Mouse (Mus musculus): Measurements from ENCODE around the gene Nlk. TPM values are rescaled to one million over a fixed set of nuclear protein-coding genes. Genes with fewer than 3 reads are reported as not detected.

The Nlk gene
- polyA plus RNA-seq, 1 experiment from 2014 or later = 16.4 TPM

DNA sequence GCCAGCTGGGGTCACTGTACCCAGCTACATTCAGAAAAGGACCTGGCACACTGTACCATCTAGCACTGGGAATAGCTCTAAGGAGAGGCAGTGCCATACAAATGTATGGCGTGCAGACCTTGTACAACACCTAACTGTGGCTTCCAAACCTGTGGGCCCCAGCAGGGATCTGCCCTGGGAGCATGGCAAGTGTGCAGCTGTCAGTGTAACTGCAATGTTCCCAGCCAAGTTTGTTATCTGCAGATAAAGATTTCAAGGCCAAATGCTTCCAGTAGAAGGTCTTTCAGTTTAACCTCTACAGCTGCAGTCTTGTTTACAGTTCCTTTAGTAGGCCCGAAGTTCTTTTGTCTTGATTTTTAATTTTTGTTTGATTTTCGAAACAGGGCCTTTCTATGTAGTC lies 141.6 kb downstream of the Nlk start:
- H3K27ac ChIP-seq (replicated peaks) = no peak overlapping the region
- H3K9me3 ChIP-seq = peaks cover 7% of the 10 kb centered on the region; the same call in 1 of the 2 replicates
- H3K4me1 ChIP-seq = peaks cover 14% of the 10 kb centered on the region
- H3K36me3 ChIP-seq (replicated peaks) = peaks cover 3% of the 10 kb centered on the region; the same call in 1 of the 2 replicates
- H3K4me3 ChIP-seq = no peak overlapping the region
- no peaks in the 10 kb centered on the region for H3K27me3 ChIP-seq (replicated peaks; ENCODE audit: low read depth, poor library complexity, severe bottlenecking)
- DNase-seq (ENCODE audit: low spot score) = no peak
- WGBS = 82% methylated on average over 3 of the region's 3 CpGs

DNA sequence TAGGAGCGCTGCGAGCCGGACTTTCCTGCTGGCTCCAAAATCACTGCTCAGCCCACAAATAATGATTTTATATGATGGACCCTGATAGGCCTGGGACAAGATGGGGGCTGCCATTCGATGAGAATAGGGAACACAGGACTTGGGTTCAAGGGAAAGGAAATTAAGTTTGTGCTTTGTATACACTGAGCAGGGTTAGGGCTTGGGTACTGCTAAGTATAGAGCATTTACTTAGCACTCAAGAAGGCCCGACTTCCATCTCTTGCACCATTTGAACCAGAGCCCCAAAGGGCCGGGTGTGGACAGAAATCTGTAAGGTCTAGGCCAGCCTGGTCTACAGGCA lies 146.1 kb downstream of the Nlk start:
- H3K27me3 ChIP-seq (replicated peaks; ENCODE audit: low read depth, poor library complexity, severe bottlenecking) = no peaks in the 10 kb centered on the region
- H3K9me3 ChIP-seq = peaks cover 7% of the 10 kb centered on the region; the same call in 1 of the 2 replicates
- peak overlapping the region; percentile 84 for H3K4me3 ChIP-seq
- H3K27ac ChIP-seq (replicated peaks) = peak overlapping the region; percentile 89
- WGBS = 34% methylated on average over 6 of the region's 6 CpGs
- peaks cover 14% of the 10 kb centered on the region; the same call in 1 of the 2 replicates for H3K36me3 ChIP-seq (replicated peaks)
- peaks cover 26% of the 10 kb centered on the region for H3K4me1 ChIP-seq
- DNase-seq (ENCODE audit: low spot score) = peak; percentile 27

DNA sequence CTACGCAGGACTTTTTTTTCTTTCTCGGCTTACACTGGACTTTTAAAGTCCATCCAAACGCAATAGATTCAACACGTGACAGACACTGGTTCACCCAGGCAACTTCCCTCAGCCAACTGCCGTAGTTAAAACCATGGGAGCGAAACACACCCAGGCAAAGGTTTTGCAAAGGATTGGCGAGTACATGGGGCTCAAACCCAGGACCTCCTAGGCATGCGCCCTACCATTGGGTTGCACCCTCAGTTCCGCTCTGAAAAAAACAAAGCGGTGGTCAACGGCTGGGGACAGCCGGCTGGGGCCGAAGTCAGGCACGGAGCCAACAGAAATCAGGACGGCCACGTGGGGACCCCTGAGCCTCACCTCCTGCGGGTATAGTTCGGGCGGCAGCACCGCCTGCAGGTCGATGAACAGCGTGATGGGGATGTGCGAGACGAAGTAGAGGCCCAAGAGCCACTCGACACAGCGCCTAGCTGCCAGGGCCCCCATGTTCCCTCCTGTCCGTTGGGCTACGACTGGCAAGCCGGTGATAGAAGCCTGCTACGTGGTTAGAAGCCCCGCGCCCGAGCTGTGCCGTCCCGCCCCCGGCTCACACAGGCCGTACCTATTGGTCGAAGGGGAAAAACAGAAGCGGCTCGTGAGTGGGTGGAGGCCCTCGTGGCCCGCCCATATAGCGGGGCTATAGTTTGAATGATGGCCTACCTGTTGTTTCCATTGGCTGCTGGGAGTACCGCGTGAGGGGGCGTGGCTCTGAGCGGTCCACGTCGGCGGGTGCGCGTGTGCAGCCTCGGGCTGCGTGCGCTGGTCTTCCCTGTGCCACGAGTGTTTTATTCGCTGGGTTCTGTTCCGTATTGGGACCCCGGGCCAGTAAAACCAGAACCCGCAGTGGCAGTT lies 146.8 kb downstream of the Nlk start, which contains the start of gene Tmem97:
Gene Tmem97, minus strand, starts transcription at position 610 of the 891 bp plus-strand sequence.
- no peaks in the 10 kb centered on the region for H3K27me3 ChIP-seq (replicated peaks; ENCODE audit: low read depth, poor library complexity, severe bottlenecking)
- peaks cover 7% of the 10 kb centered on the region; the same call in 1 of the 2 replicates for H3K9me3 ChIP-seq
- H3K36me3 ChIP-seq (replicated peaks) = peaks cover 19% of the 10 kb centered on the region
- peak within 1 kb of the TSS; percentile 89 for H3K27ac ChIP-seq (replicated peaks)
- peaks cover 26% of the 10 kb centered on the region for H3K4me1 ChIP-seq
- peak within 1 kb of the TSS; percentile 84 for H3K4me3 ChIP-seq
- peak; percentile 97 for DNase-seq (ENCODE audit: low spot score)
- under 1% methylated on average over 60 of the region's 60 CpGs for WGBS

GRCm38 (mm10) chr11:78549491-78549987 lies 147.6 kb downstream of the Nlk start:
- 14% methylated on average over 5 of the region's 5 CpGs for WGBS

DNA sequence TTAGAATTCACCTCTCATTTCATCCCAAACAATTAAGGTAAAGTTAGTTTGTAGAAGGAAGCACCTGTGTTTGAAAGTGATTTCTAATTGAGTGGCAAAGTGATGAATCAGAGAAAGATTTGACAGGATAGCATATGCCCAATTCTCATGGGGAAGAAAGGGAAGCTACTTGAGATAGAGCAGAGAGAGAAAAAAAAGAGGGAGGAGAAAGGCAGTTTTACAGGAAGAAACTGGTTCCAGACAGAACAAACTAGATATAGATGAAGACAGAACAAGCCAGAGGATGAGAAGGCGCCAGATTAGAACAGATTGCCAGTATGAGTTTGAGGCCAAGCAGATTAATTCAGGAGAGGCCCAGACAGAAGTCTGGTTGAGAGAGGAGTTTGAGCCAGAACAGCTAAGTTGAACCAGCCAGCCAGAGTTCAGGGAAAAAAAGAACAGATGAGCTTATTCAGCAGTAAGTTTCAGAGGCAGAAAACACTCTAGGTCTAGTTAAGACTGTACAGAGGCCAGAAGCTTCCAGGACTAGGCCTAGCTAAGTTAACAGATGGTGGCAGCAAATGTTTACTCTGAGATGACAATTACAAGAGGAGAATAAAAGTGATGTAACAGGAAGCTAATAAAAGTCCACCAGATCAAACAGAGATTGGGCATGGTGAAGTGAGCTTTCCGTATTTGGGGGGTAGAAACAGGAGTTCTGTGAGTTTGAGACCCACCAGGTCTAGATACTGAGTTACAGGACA lies 149.3 kb downstream of the Nlk start:
- Histone ChIP-seq H3K36me3 (replicated peaks) (peaks cover 41% of the 10 kb centered on the region), H3K27ac (replicated peaks) (no peak overlapping the region), H3K9me3 (0 out of 2 replicates have a peak, but pooled peaks cover 2% of the 10 kb centered on the region), H3K4me1 (peaks cover 26% of the 10 kb centered on the region), H3K27me3 (replicated peaks; ENCODE audit: low read depth, poor library complexity, severe bottlenecking) (no peaks in the 10 kb centered on the region), H3K4me3 (no peak overlapping the region)
- DNase-seq (ENCODE audit: low spot score) = no peak
- 89% methylated on average over 2 of the region's 2 CpGs for WGBS

More at GRCm38 (mm10) chr11:78549491-78549987, 147.6 kb downstream of the Nlk start:
- Histone ChIP-seq H3K4me1 (peaks cover 26% of the 10 kb centered on the region), H3K27me3 (replicated peaks; ENCODE audit: low read depth, poor library complexity, severe bottlenecking) (no peaks in the 10 kb centered on the region), H3K27ac (replicated peaks) (peak overlapping the region; percentile 89), H3K36me3 (replicated peaks) (peaks cover 28% of the 10 kb centered on the region), H3K4me3 (peak overlapping the region; percentile 84), H3K9me3 (peaks cover 7% of the 10 kb centered on the region; the same call in 1 of the 2 replicates)
- no peak for DNase-seq (ENCODE audit: low spot score)

DNA sequence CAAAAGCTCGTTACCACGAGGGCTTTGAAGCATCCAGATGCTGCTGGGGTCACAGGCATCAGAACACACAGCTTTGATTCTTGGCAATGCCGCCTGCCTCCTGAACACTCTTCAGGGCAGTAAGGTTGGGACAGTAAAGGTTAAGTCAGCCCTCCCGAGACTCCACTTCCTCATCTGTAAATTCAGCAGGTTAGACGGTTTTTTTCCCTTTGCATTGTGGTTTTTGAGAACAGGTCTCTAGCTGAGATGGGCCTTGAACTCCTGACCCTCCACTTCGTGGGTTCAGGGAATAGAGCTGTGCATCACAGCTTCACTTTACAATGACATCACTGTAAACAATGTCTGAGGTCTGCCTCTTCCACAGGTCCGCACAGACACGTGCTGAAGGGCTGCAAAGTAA lies 152.0 kb downstream of the Nlk start:
- H3K4me1 ChIP-seq = peaks cover 22% of the 10 kb centered on the region
- H3K27ac ChIP-seq (replicated peaks) = no peak overlapping the region
- WGBS = 80% methylated on average over 8 of the region's 8 CpGs
- DNase-seq (ENCODE audit: low spot score) = no peak
- H3K9me3 ChIP-seq = no peaks in the 10 kb centered on the region
- H3K36me3 ChIP-seq (replicated peaks) = peaks cover 68% of the 10 kb centered on the region
- no peak overlapping the region for H3K4me3 ChIP-seq
- no peaks in the 10 kb centered on the region for H3K27me3 ChIP-seq (replicated peaks; ENCODE audit: low read depth, poor library complexity, severe bottlenecking)

DNA sequence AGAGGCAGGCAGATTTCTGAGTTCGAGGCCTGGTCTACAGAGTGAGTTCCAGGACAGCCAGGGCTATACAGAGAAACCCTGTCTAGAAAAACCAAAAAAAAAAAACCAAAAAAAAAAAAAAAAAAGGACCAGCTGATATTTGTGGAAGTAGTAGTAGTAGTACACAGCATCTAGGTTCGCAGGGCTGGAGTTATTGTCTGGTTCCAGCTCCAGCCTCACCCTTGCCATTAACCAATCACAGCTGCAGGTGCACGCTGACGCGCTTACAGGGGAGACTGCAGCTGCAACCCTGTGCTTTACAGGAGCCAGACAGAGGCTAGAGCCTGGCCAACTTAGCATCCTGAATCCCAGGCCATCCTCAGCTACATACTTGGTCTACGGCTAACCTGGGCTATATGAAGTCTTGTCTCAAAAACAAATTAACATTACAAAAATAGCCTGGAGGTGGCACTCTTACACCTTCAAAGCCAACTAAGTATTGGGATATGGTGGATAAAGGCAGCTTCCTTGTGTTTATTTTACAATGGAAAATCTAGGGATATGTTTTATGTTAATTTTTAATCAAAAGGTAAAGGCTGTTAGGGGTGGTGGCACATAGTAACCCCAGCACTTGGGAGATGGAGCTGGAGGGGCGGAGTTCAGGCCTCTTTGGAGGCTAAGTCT lies 152.6 kb downstream of the Nlk start:
- peaks cover 19% of the 10 kb centered on the region for H3K4me1 ChIP-seq
- no peak for DNase-seq (ENCODE audit: low spot score)
- H3K27ac ChIP-seq (replicated peaks) = no peak overlapping the region
- no peak overlapping the region for H3K4me3 ChIP-seq
- WGBS = 93% methylated on average over 7 of the region's 7 CpGs
- no peaks in the 10 kb centered on the region for H3K27me3 ChIP-seq (replicated peaks; ENCODE audit: low read depth, poor library complexity, severe bottlenecking)
- no peaks in the 10 kb centered on the region for H3K9me3 ChIP-seq
- H3K36me3 ChIP-seq (replicated peaks) = peaks cover 74% of the 10 kb centered on the region

DNA sequence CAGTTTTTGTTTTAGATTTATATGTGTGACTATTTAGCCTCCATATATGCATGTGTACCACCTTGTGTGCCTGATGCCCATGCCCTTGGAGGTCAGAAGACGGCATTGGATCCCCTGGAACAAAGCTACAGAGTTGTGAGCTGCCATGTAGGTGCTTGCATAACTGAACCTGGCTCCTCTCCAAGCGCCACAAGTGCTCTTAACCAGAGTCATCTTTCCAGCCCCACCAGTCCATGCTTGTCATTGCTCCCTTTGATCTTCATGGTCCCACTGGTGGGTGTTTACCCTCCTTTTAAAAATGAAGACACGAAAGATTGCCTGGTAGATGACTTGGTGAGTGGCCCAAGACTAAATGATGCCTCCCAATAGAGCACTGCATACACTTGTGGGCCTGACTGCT lies 156.8 kb downstream of the Nlk start:
- Histone ChIP-seq H3K4me1 (peaks cover 11% of the 10 kb centered on the region), H3K36me3 (replicated peaks) (peaks cover 72% of the 10 kb centered on the region), H3K27me3 (replicated peaks; ENCODE audit: low read depth, poor library complexity, severe bottlenecking) (no peaks in the 10 kb centered on the region), H3K4me3 (no peak overlapping the region), H3K27ac (replicated peaks) (no peak overlapping the region), H3K9me3 (no peaks in the 10 kb centered on the region)
- no peak for DNase-seq (ENCODE audit: low spot score)
- 89% methylated on average over 3 of the region's 3 CpGs for WGBS

GRCm38 (mm10) chr11:78536690-78537084 lies 160.5 kb downstream of the Nlk start:
- DNase-seq (ENCODE audit: low spot score) = no peak
- 4% methylated on average over 14 of the region's 14 CpGs for WGBS
- Histone ChIP-seq H3K27me3 (replicated peaks; ENCODE audit: low read depth, poor library complexity, severe bottlenecking) (no peaks in the 10 kb centered on the region), H3K27ac (replicated peaks) (peak overlapping the region; percentile 92), H3K4me1 (peaks cover 22% of the 10 kb centered on the region), H3K9me3 (no peaks in the 10 kb centered on the region), H3K36me3 (replicated peaks) (peaks cover 61% of the 10 kb centered on the region), H3K4me3 (peak overlapping the region; percentile 91)

DNA sequence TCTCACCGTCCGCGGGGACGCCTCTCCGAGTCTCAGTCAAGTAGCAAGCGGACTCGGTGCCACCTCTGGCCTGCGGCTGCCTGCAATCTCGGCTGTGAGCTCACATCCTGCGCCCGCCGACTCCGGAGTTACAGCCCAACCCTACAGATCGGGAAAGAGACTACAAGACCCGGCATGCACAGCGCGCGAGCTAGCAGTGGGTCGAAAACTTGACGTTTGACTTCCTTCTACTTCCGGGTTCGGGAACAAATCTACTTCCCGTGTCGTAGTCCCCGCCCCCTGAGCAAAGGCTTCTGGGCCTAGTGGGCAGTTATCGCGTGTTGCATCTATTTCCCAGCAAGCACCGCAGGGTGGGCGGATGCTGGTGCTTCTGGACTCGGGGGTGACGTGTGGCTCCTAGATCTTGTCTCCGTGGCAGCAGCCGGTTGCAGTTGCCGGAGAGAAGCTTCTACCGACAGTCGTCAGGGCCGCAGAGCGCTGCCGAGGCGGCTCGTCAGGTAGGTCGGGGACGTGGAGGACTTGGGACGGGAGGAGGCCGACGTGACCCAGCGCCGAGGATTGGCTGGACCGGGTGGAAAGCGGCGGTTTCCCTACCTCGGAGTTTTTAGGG lies 161.0 kb downstream of the Nlk start, which contains the start of the genes Tnfaip1 and Ift20:
Gene Tnfaip1, minus strand, starts transcription at position 253 of the 610 bp plus-strand sequence.
Gene Ift20, plus strand, starts transcription at position 282 of the 610 bp plus-strand sequence.
- Histone ChIP-seq H3K9me3 (no peaks in the 10 kb centered on the region), H3K4me1 (peaks cover 22% of the 10 kb centered on the region), H3K27ac (replicated peaks) (peak within 1 kb of the TSS; percentile 92), H3K4me3 (peak within 1 kb of the TSS; percentile 91), H3K27me3 (replicated peaks; ENCODE audit: low read depth, poor library complexity, severe bottlenecking) (no peaks in the 10 kb centered on the region), H3K36me3 (replicated peaks) (peaks cover 59% of the 10 kb centered on the region)
- DNase-seq (ENCODE audit: low spot score) = peak; percentile 98
- WGBS = under 1% methylated on average over 52 of the region's 52 CpGs

- H3K36me3 ChIP-seq (replicated peaks) = peaks cover 59% of the 10 kb centered on the region
- peak; percentile 35 for DNase-seq (ENCODE audit: low spot score)
- H3K27ac ChIP-seq (replicated peaks) = peak overlapping the region; percentile 92
- H3K9me3 ChIP-seq = no peaks in the 10 kb centered on the region
- H3K4me3 ChIP-seq = peak overlapping the region; percentile 91
- H3K4me1 ChIP-seq = peaks cover 22% of the 10 kb centered on the region
- under 1% methylated on average over 23 of the region's 23 CpGs for WGBS
- no peaks in the 10 kb centered on the region for H3K27me3 ChIP-seq (replicated peaks; ENCODE audit: low read depth, poor library complexity, severe bottlenecking)
Measured at GRCm38 (mm10) chr11:78535376-78536079, 161.6 kb downstream of the Nlk start.

Measured in embryonic facial prominence, embryonic 10.5 days (tissue).